Mouse (Mus musculus): ENCODE measurements around the gene Gse1.

- no peak for TF ChIP-seq CTCF (IDR thresholded peaks at IDR 0.05; ENCODE audit: borderline replicate concordance, insufficient read depth, low read depth, low read length)
- no peak for TF ChIP-seq POLR2A (IDR thresholded peaks at IDR 0.05; ENCODE audit: borderline replicate concordance, insufficient read depth, low read length)
These were observed 322.2 kb downstream of the Gse1 start for GRCm38 (mm10) chr8:120550430-120550829.

Data from cerebellum, adult 2 months (tissue).